Mouse (Mus musculus): Measurements from ENCODE around the gene Vmn1r13. TPM values are rescaled to one million over a fixed set of nuclear protein-coding genes. Genes with fewer than 3 reads are reported as not detected.
"Not testable (repeated sequence)": the region's sequence is repeated elsewhere in the genome, so short reads cannot be mapped to it uniquely, and the experiment has no call there.

Vmn1r13 gene
- not detected for total RNA-seq (2021)

GRCm38 (mm10) chr6:57202990-57203389, at the start of gene Vmn1r13:
Gene Vmn1r13 (plus strand): TSS chr6:57203290.
- DNase-seq (ENCODE audit: low spot score in 2 of 2); intact Hi-C loops (cut with DNase I): not testable (repeated sequence)

GRCm38 (mm10) chr6:57156619-57157018, 46.5 kb upstream of the Vmn1r13 start, which contains the start of gene Vmn1r12:
Gene Vmn1r12 (plus strand): TSS chr6:57156919.
- no peak for DNase-seq (ENCODE audit: low spot score in 2 of 2)
- intact Hi-C loops (cut with DNase I) = no loop called here

- intact Hi-C loops (cut with DNase I); DNase-seq (ENCODE audit: low spot score in 2 of 2): not testable (repeated sequence)
These were observed 13.1 kb upstream of the Vmn1r13 start for GRCm38 (mm10) chr6:57190016-57190415.

- DNase-seq (ENCODE audit: low spot score in 2 of 2) = no peak
- intact Hi-C loops (cut with DNase I) = no loop called here
These were observed 28.3 kb downstream of the Vmn1r13 start, which contains the start of gene Vmn1r14 for GRCm38 (mm10) chr6:57231386-57231785. Gene Vmn1r14 (plus strand): TSS chr6:57231686.

- no peak for DNase-seq (ENCODE audit: low spot score in 2 of 2)
- intact Hi-C loops (cut with DNase I) = no loop called here
These were observed 54.6 kb downstream of the Vmn1r13 start, which contains the start of gene Vmn1r15 for GRCm38 (mm10) chr6:57257652-57258051. Gene Vmn1r15 (plus strand): TSS chr6:57257952.

- intact Hi-C loops (cut with DNase I) = no loop called here
- no peak for DNase-seq (ENCODE audit: low spot score in 2 of 2)
These were observed 57.9 kb downstream of the Vmn1r13 start for GRCm38 (mm10) chr6:57260990-57261389.

Other genes with a start within 250 kb of the Vmn1r13 start
- gene Vmn1r5, start 233.0 kb upstream of the Vmn1r13 start, total RNA-seq (2021) = not detected
- gene Vmn1r6, start 206.0 kb upstream of the Vmn1r13 start, total RNA-seq (2021) = not detected
- gene Vmn1r7, start 178.0 kb upstream of the Vmn1r13 start, total RNA-seq (2021) = not detected
- not detected for gene Vmn1r8, start 171.0 kb upstream of the Vmn1r13 start, total RNA-seq (2021)
- gene Vmn1r9, start 136.5 kb upstream of the Vmn1r13 start, total RNA-seq (2021) = not detected
- not detected for gene Vmn1r10, start 93.8 kb upstream of the Vmn1r13 start, total RNA-seq (2021)
- not detected for gene Vmn1r11, start 69.8 kb upstream of the Vmn1r13 start, total RNA-seq (2021)
- gene Vmn1r12, start 46.4 kb upstream of the Vmn1r13 start, total RNA-seq (2021) = not detected
- gene Vmn1r14, start 28.4 kb downstream of the Vmn1r13 start, total RNA-seq (2021) = not detected
- gene Vmn1r15, start 54.7 kb downstream of the Vmn1r13 start, total RNA-seq (2021) = not detected
- not detected for gene Vmn1r16, start 126.2 kb downstream of the Vmn1r13 start, total RNA-seq (2021)
- not detected for gene Vmn1r17, start 160.4 kb downstream of the Vmn1r13 start, total RNA-seq (2021)
- under 1 TPM in 1 of 2 experiments, not detected in 1; 0.05 TPM for gene Vmn1r18, start 192.5 kb downstream of the Vmn1r13 start, total RNA-seq (2021)
- gene Vmn1r19, start 200.5 kb downstream of the Vmn1r13 start, total RNA-seq (2021) = not detected
- gene Vmn1r20, start 225.6 kb downstream of the Vmn1r13 start, total RNA-seq (2021) = not detected

Data from left cerebral cortex, postnatal 25 days (tissue).